Mouse (Mus musculus): ENCODE results near the gene Ppp4r3a. TPM values are rescaled to one million over a fixed set of nuclear protein-coding genes. Genes with fewer than 3 reads are reported as not detected.

Ppp4r3a gene
- total and polyA plus RNA-seq, 3 experiments = 43.2 to 68.6 (median 68.5) TPM

DNA sequence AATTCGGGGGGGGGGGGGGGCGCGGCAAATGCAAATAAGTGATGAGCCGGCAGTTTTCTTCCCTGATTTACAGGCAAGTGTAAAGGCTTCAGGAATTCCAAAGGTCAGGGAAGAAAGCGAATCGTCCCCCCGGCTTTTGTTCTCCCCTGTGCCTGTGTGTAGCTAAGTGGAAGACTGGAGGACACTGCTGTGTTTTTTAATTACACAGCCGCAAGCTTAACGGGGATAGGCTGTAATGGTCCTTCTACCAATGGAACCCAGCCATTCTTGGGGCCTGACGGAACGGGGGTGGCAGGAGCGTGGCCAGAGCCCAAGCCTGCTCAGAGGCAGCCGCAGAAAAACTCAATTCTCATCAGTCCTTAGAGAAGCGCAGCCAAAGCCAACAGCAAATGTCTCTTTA, 56.6 kb downstream of the Ppp4r3a start:
- in situ Hi-C loops (cut with MboI; ENCODE audit: low pct_ligation_motif_present, low pct_unique_long_range_greater_than_20kb, low sequenced_read_pairs) (loop anchor here (5.0 kb wide), 2 partner anchors 35 to 70 kb away; no protein-coding TSS in a partner anchor), dilution Hi-C loops (cut with MboI; ENCODE audit: extremely low pct_ligation_motif_present, extremely low pct_unique_long_range_greater_than_20kb, low sequenced_read_pairs) (no loop called here)
- Histone ChIP-seq H3K27me3 (replicated peaks) (no peaks in the 10 kb centered on the region), H3K4me1 (ENCODE audit: control insufficient read depth in 1 of 2, insufficient read depth in 2 of 2) (peaks cover 8 to 38% of the 10 kb centered on the region in 2 experiments), H3K79me2 (replicated peaks; ENCODE audit: control insufficient read depth, extremely low read depth, insufficient read depth, poor library complexity, severe bottlenecking) (peaks cover 45% of the 10 kb centered on the region), H3K9me3 (replicated peaks; ENCODE audit: low read length) (no peaks in the 10 kb centered on the region), H3K9ac (ENCODE audit: insufficient read depth, low read depth) (peak overlapping the region; percentile 81), H3K4me2 (ENCODE audit: insufficient read depth, low read depth, poor library complexity, severe bottlenecking) (peak overlapping the region; percentile 75), H3K27ac (ENCODE audit: insufficient read depth, low read depth) (peak overlapping the region; percentile 62), H3K36me3 (replicated peaks in 1 of 2; ENCODE audit: control insufficient read depth in 1 of 2, insufficient read depth in 1 of 2, low read length in 1 of 2) (peaks cover 23 to 46% of the 10 kb centered on the region in 2 experiments), H3K4me3 (replicated peaks in 1 of 3; ENCODE audit: low read depth in 2 of 3, low read length in 2 of 3, poor library complexity in 1 of 3) (peak overlapping the region; percentile 83 to 87 (median 85))
- no peak for DNase-seq (ENCODE audit: extremely low read depth)
- TF ChIP-seq JUND (conservative IDR thresholded peaks at IDR 0.05; ENCODE audit: low read depth, low read length) = no peak
- TF ChIP-seq TBP (conservative IDR thresholded peaks at IDR 0.05; ENCODE audit: low read depth, low read length) = 0 out of 2 replicates have a peak, but pooled peaks have one; percentile 26

DNA sequence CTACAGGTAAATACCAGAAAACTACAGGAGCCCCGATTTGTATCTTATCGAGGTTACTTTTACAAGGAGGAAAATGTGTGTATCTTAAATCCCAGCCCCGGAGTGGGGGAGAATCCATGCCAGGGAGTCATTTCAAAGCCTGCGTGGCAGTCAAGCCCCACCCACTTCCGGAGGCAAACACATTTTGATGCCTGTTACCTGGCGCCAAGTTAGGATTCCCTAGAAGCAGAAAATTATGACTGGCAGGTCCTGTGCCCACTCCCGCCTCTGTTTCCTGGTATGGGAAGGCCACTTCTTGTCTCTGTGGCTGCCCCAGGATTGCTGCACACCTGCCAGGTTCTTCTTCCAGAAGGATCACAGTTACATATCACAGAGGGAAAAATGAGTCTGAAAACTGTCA, 57.0 kb downstream of the Ppp4r3a start:
- TF ChIP-seq KAT2A (IDR thresholded peaks at IDR 0.05; ENCODE audit: insufficient replicate concordance, low read length) (no peak), SIN3A (IDR thresholded peaks at IDR 0.05; ENCODE audit: low read length) (no peak), MAZ (IDR thresholded peaks at IDR 0.05; ENCODE audit: low read depth, low read length) (no peak), RCOR1 (conservative IDR thresholded peaks at IDR 0.05; ENCODE audit: low read depth, low read length) (no peak), ZNF384 (IDR thresholded peaks at IDR 0.05; ENCODE audit: low read depth, low read length) (no peak), JUND (conservative IDR thresholded peaks at IDR 0.05; ENCODE audit: low read depth, low read length) (no peak), E2F4 (IDR thresholded peaks at IDR 0.05; ENCODE audit: insufficient replicate concordance, low read depth, low read length) (no peak)
- no peak overlapping the region for H3K27ac ChIP-seq (ENCODE audit: insufficient read depth, low read depth)
- H3K4me3 ChIP-seq (replicated peaks in 1 of 3; ENCODE audit: low read depth in 2 of 3, low read length in 2 of 3, poor library complexity in 1 of 3) = peak overlapping the region in 2 of 3 experiments; percentile 85 to 87
- in situ Hi-C loops (cut with MboI; ENCODE audit: low pct_ligation_motif_present, low pct_unique_long_range_greater_than_20kb, low sequenced_read_pairs) = loop anchor here (5.0 kb wide), 2 partner anchors 34 to 69 kb away; no protein-coding TSS in a partner anchor
- peak overlapping the region; percentile 75 for H3K4me2 ChIP-seq (ENCODE audit: insufficient read depth, low read depth, poor library complexity, severe bottlenecking)
- H3K9me3 ChIP-seq (replicated peaks; ENCODE audit: low read length) = no peaks in the 10 kb centered on the region
- peaks cover 8 to 42% of the 10 kb centered on the region in 2 experiments for H3K4me1 ChIP-seq (ENCODE audit: control insufficient read depth in 1 of 2, insufficient read depth in 2 of 2)
- dilution Hi-C loops (cut with MboI; ENCODE audit: extremely low pct_ligation_motif_present, extremely low pct_unique_long_range_greater_than_20kb, low sequenced_read_pairs) = no loop called here
- no peaks in the 10 kb centered on the region for H3K27me3 ChIP-seq (replicated peaks)
- peak overlapping the region; percentile 81 for H3K9ac ChIP-seq (ENCODE audit: insufficient read depth, low read depth)
- peaks cover 27 to 51% of the 10 kb centered on the region in 2 experiments for H3K36me3 ChIP-seq (replicated peaks in 1 of 2; ENCODE audit: control insufficient read depth in 1 of 2, insufficient read depth in 1 of 2, low read length in 1 of 2)
- no peak for DNase-seq (ENCODE audit: extremely low read depth)
- H3K79me2 ChIP-seq (replicated peaks; ENCODE audit: control insufficient read depth, extremely low read depth, insufficient read depth, poor library complexity, severe bottlenecking) = peaks cover 48% of the 10 kb centered on the region

DNA sequence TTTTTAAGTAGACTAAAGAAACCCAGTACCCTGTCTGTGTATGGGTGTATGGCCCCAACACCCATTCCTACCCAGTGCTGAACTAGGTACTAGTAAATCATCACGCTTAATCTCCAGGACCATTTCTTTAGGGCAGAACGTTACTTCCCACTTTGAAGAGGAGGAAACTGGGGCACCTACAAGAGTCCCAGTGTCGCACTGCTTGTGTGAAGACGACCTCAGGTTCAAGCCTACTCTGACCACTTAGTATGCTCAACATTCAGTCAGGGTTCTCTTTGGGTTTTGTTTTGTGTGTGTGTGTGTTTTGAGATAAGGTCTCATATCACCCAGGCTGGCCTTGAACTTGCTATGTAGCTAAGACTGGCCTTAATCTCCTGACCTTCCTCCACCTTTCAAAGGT, 57.5 kb downstream of the Ppp4r3a start:
- in situ Hi-C loops (cut with MboI; ENCODE audit: low pct_ligation_motif_present, low pct_unique_long_range_greater_than_20kb, low sequenced_read_pairs) (loop anchor here (5.0 kb wide), 2 partner anchors 34 to 69 kb away; no protein-coding TSS in a partner anchor), dilution Hi-C loops (cut with MboI; ENCODE audit: extremely low pct_ligation_motif_present, extremely low pct_unique_long_range_greater_than_20kb, low sequenced_read_pairs) (no loop called here)
- TF ChIP-seq TCF12 (IDR thresholded peaks at IDR 0.05; ENCODE audit: low read depth, low read length) = no peak
- no peak for TF ChIP-seq NELFE (IDR thresholded peaks at IDR 0.05; ENCODE audit: low read depth, low read length)
- TF ChIP-seq RAD21 (IDR thresholded peaks at IDR 0.05; ENCODE audit: low read depth, low read length) = no peak
- no peak for TF ChIP-seq E2F4 (IDR thresholded peaks at IDR 0.05; ENCODE audit: insufficient replicate concordance, low read depth, low read length)
- TF ChIP-seq UBTF (IDR thresholded peaks at IDR 0.05; ENCODE audit: low read depth, low read length) = no peak
- TF ChIP-seq ETS1 (conservative IDR thresholded peaks at IDR 0.05; ENCODE audit: low read depth, low read length) = no peak
- TF ChIP-seq TBP (conservative IDR thresholded peaks at IDR 0.05; ENCODE audit: low read depth, low read length) = no peak
- TF ChIP-seq MAFK (IDR thresholded peaks at IDR 0.05; ENCODE audit: insufficient replicate concordance, low read length) = no peak
- TF ChIP-seq KAT2A (IDR thresholded peaks at IDR 0.05; ENCODE audit: insufficient replicate concordance, low read length) = no peak
- no peak for TF ChIP-seq ELF1 (IDR thresholded peaks at IDR 0.05; ENCODE audit: low read depth, low read length)
- no peak for TF ChIP-seq CHD1 (IDR thresholded peaks at IDR 0.05; ENCODE audit: low read depth, low read length)
- TF ChIP-seq POLR2AphosphoS2 (IDR thresholded peaks at IDR 0.05; ENCODE audit: low read depth, low read length) = no peak
- TF ChIP-seq MAZ (IDR thresholded peaks at IDR 0.05; ENCODE audit: low read depth, low read length) = no peak
- TF ChIP-seq ZNF384 (IDR thresholded peaks at IDR 0.05; ENCODE audit: low read depth, low read length) = no peak
- no peak for TF ChIP-seq CTCF (conservative IDR thresholded peaks at IDR 0.05 in 1 of 2, IDR thresholded peaks at IDR 0.05 in 1 of 2; ENCODE audit: low read depth in 2 of 2, low read length in 2 of 2)
- TF ChIP-seq RCOR1 (conservative IDR thresholded peaks at IDR 0.05; ENCODE audit: low read depth, low read length) = no peak
- TF ChIP-seq POLR2A (IDR thresholded peaks at IDR 0.05; ENCODE audit: low read depth, low read length) = no peak
- no peak for TF ChIP-seq USF2 (conservative IDR thresholded peaks at IDR 0.05; ENCODE audit: low read depth, low read length)
- no peak for TF ChIP-seq JUND (conservative IDR thresholded peaks at IDR 0.05; ENCODE audit: low read depth, low read length)
- no peak for TF ChIP-seq ZMIZ1 (IDR thresholded peaks at IDR 0.05; ENCODE audit: low read depth, low read length)
- Histone ChIP-seq H3K4me2 (ENCODE audit: insufficient read depth, low read depth, poor library complexity, severe bottlenecking) (peak overlapping the region; percentile 75), H3K4me1 (ENCODE audit: control insufficient read depth in 1 of 2, insufficient read depth in 2 of 2) (peaks cover 8 to 47% of the 10 kb centered on the region in 2 experiments), H3K36me3 (replicated peaks in 1 of 2; ENCODE audit: control insufficient read depth in 1 of 2, insufficient read depth in 1 of 2, low read length in 1 of 2) (peaks cover 32 to 56% of the 10 kb centered on the region in 2 experiments), H3K4me3 (replicated peaks in 1 of 3; ENCODE audit: low read depth in 2 of 3, low read length in 2 of 3, poor library complexity in 1 of 3) (no peak overlapping the region), H3K9ac (ENCODE audit: insufficient read depth, low read depth) (no peak overlapping the region), H3K79me2 (replicated peaks; ENCODE audit: control insufficient read depth, extremely low read depth, insufficient read depth, poor library complexity, severe bottlenecking) (peaks cover 48% of the 10 kb centered on the region), H3K9me3 (replicated peaks; ENCODE audit: low read length) (no peaks in the 10 kb centered on the region), H3K27ac (ENCODE audit: insufficient read depth, low read depth) (no peak overlapping the region), H3K27me3 (replicated peaks) (no peaks in the 10 kb centered on the region)
- DNase-seq (ENCODE audit: extremely low read depth) = no peak
